Mouse (Mus musculus) gastrocnemius, postnatal 10 days (tissue): ENCODE measurements around the gene Olfr620. TPM values are rescaled to one million over a fixed set of nuclear protein-coding genes. Genes with fewer than 3 reads are reported as not detected.

Source experiments
- DNase-seq: peaks from one replicate; pipeline ENCODE4 v3.0.0; 2021; ENCODE audit warnings: mixed read lengths
- long read RNA-seq, 2 experiments: library from polyadenylated mRNA; stranded (forward); transcript quantifications; one replicate each; pipeline ENCODE4 v2.0.0; 2021
- microRNA-seq, 2 experiments: library from miRNA; unstranded; fragments of <30 nt; microRNA quantifications; one replicate each; pipeline ENCODE4 v1.2.0; 2021
- total RNA-seq, 2 experiments: library from RNA; stranded (reverse); gene quantifications; 2 replicates each; pipeline ENCODE4 v1.2.3; 2021

The Olfr620 gene
- not detected for total RNA-seq
- long read RNA-seq, experiment 1 = 0 reads
- long read RNA-seq, experiment 2 = 0 reads

- DNase-seq = no peak
These were observed at the start of gene Olfr620 for GRCm38 (mm10) chr7:103612434-103612833. Olfr620 (minus strand) TSS chr7:103612534.

GRCm38 (mm10) chr7:103644070-103644469 lies 31.7 kb upstream of the Olfr620 start:
- DNase-seq = no peak

GRCm38 (mm10) chr7:103642602-103643001 lies 30.3 kb upstream of the Olfr620 start, which contains the start of gene Olfr622:
Olfr622 (minus strand) TSS chr7:103642702.
- no peak for DNase-seq

- DNase-seq = no peak
These were observed 24.5 kb upstream of the Olfr620 start for GRCm38 (mm10) chr7:103636795-103637194.

- DNase-seq = no peak
These were observed 4.9 kb downstream of the Olfr620 start for GRCm38 (mm10) chr7:103607425-103607824.

GRCm38 (mm10) chr7:103600275-103600674 lies 12.1 kb downstream of the Olfr620 start, which contains the start of gene Olfr619:
Olfr619 (plus strand) TSS chr7:103600575.
- DNase-seq = no peak

GRCm38 (mm10) chr7:103589803-103590202 lies 22.5 kb downstream of the Olfr620 start, which contains the start of gene Olfr618:
Olfr618 (plus strand) TSS chr7:103590103.
- DNase-seq = no peak

GRCm38 (mm10) chr7:103572761-103573160 lies 39.6 kb downstream of the Olfr620 start, which contains the start of gene Olfr617:
Olfr617 (plus strand) TSS chr7:103573061.
- DNase-seq = no peak

GRCm38 (mm10) chr7:103569043-103569442 lies 43.3 kb downstream of the Olfr620 start, which contains the start of gene Olfr616:
Olfr616 (minus strand) TSS chr7:103569143.
- DNase-seq = no peak

- DNase-seq = no peak
These were observed 56.6 kb downstream of the Olfr620 start, which contains the start of gene Olfr615 for GRCm38 (mm10) chr7:103555779-103556178. Olfr615 (plus strand) TSS chr7:103556079.

Small RNAs within 50 kb of the gene (microRNA-seq; reads per million reads assigned to microRNA genes)
- gene Gm26506 = 0 reads per million in 2 experiments

Other genes starting within 250 kb of the Olfr620 start
- gene Olfr601, start 249.9 kb downstream of the Olfr620 start, total RNA-seq = not detected
- gene Olfr603, start 226.4 kb downstream of the Olfr620 start, total RNA-seq = not detected
- not detected for gene Usp17lc, start 197.5 kb downstream of the Olfr620 start, total RNA-seq
- gene Olfr605, start 167.1 kb downstream of the Olfr620 start, total RNA-seq = not detected
- gene Olfr606, start 163.5 kb downstream of the Olfr620 start, total RNA-seq = not detected
- not detected for gene Olfr607, start 148.4 kb downstream of the Olfr620 start, total RNA-seq
- not detected for gene Olfr608, start 142.7 kb downstream of the Olfr620 start, total RNA-seq
- gene Olfr609, start 114.5 kb downstream of the Olfr620 start, total RNA-seq = not detected
- not detected for gene Olfr610, start 100.4 kb downstream of the Olfr620 start, total RNA-seq
- gene Olfr611, start 91.7 kb downstream of the Olfr620 start, total RNA-seq = not detected
- not detected for gene Olfr612, start 69.8 kb downstream of the Olfr620 start, total RNA-seq
- not detected for gene Olfr613, start 64.5 kb downstream of the Olfr620 start, total RNA-seq
- not detected for gene Olfr615, start 56.5 kb downstream of the Olfr620 start, total RNA-seq
- not detected for gene Olfr616, start 43.4 kb downstream of the Olfr620 start, total RNA-seq
- gene Olfr617, start 39.5 kb downstream of the Olfr620 start, total RNA-seq = not detected
- gene Olfr618, start 22.4 kb downstream of the Olfr620 start, total RNA-seq = not detected
- gene Olfr619, start 12.0 kb downstream of the Olfr620 start, total RNA-seq = not detected
- not detected for gene Olfr622, start 30.2 kb upstream of the Olfr620 start, total RNA-seq
- not detected for gene Olfr623, start 51.2 kb upstream of the Olfr620 start, total RNA-seq
- gene Olfr624, start 58.7 kb upstream of the Olfr620 start, total RNA-seq = not detected
- not detected for gene Olfr625-ps1, start 70.2 kb upstream of the Olfr620 start, total RNA-seq
- gene Olfr243, start 102.1 kb upstream of the Olfr620 start, total RNA-seq = not detected
- gene Olfr628, start 117.8 kb upstream of the Olfr620 start, total RNA-seq = not detected
- gene Olfr629, start 132.4 kb upstream of the Olfr620 start, total RNA-seq = not detected
- gene Olfr630, start 144.8 kb upstream of the Olfr620 start, total RNA-seq = not detected
- not detected for gene Olfr69, start 159.1 kb upstream of the Olfr620 start, total RNA-seq
- gene Olfr68, start 167.2 kb upstream of the Olfr620 start, total RNA-seq = not detected
- gene Olfr67, start 179.3 kb upstream of the Olfr620 start, total RNA-seq = not detected
- gene Hbb-bt, start 201.5 kb upstream of the Olfr620 start, total RNA-seq = 100 to 1,000 TPM; 105 to 167 TPM
- 1,000 to 10,000 TPM in 1 of 2 experiments, 100 to 1,000 TPM in 1; 926 to 1,441 TPM for gene Hbb-bs, start 215.6 kb upstream of the Olfr620 start, total RNA-seq
- gene Hbb-bh2, start 228.0 kb upstream of the Olfr620 start, total RNA-seq = not detected
- gene Hbb-bh1, start 230.6 kb upstream of the Olfr620 start, total RNA-seq = not detected
- gene Hbb-y, start 240.7 kb upstream of the Olfr620 start, total RNA-seq = not detected